Mouse (Mus musculus): ENCODE data around the gene Ccn5. TPM values are rescaled to one million over a fixed set of nuclear protein-coding genes. Genes with fewer than 3 reads are reported as not detected.

Ccn5 gene
- polyA plus RNA-seq, 1 experiment from 2014 or later: 0.21 TPM

DNA sequence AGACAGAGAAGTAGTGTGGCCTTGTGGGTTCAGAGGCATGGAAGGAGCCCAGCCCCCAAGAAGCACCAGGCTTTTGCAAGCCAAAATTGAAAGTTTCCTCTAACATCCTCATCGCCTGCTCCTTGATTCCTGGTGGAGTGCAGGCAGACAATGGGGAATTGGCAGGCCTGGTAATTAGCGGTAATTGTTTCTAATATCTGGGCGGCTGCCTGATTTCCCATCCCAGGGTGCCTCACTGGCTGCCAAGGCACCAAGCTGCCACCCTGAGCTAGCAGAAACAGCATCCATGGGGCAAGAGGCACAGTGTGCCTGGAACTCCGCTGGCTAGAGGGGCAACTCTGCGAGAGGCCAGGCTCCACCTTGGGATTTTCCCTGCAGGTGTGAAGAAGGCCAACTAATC lies 49.1 kb downstream of the Ccn5 start:
- TF ChIP-seq CTCF (IDR thresholded peaks at IDR 0.05; ENCODE audit: low read depth): no peak
- no peak for TF ChIP-seq EP300 (optimal IDR thresholded peaks at IDR 0.05)
- H3K4me1 ChIP-seq (replicated peaks; ENCODE audit: control insufficient read depth, insufficient read depth): no peaks in the 10 kb centered on the region
- no peaks in the 10 kb centered on the region for H3K9me3 ChIP-seq (ENCODE audit: control insufficient read depth, low read length)
- WGBS: 52% methylated on average over 5 of the region's 5 CpGs
- no peaks in the 10 kb centered on the region for H3K36me3 ChIP-seq (ENCODE audit: control insufficient read depth, insufficient read depth, low read length)
- H3K27me3 ChIP-seq (ENCODE audit: control insufficient read depth, insufficient read depth, low read length): no peaks in the 10 kb centered on the region
- DNase-seq (ENCODE audit: low spot score): no peak
- H3K4me2 ChIP-seq (replicated peaks; ENCODE audit: low read depth): no peak overlapping the region
- no peak overlapping the region for H3K4me3 ChIP-seq (ENCODE audit: low read depth, low read length)
- H3K9ac ChIP-seq (ENCODE audit: low read length): no peak overlapping the region
- H3K27ac ChIP-seq (replicated peaks): no peak overlapping the region
- no peak for ATAC-seq (ENCODE audit: low FRiP score, low TSS enrichment)

DNA sequence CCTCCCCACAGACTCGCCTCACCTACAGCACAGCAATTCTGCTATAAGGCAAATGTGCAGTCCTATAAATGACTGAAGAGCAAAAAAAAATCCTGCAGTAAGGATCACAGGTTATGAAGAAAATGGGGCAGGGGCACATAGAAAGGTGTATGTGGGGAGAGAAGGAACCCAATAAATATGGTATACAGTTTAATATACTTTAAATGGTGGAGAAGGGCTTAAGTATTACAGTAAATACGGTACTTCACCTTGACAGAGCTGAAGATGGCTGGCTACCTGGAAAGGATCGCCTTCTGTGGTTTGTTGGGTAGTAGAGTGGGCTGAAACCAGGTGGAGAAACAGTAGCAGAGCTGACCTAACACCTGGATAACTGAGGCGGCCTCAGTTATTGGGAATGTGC lies 50.6 kb downstream of the Ccn5 start:
- DNase-seq (ENCODE audit: low spot score) (no peak), ATAC-seq (ENCODE audit: low FRiP score, low TSS enrichment) (no peak)
- 81% methylated on average over 4 of the region's 4 CpGs for WGBS
- Histone ChIP-seq H3K4me1 (replicated peaks; ENCODE audit: control insufficient read depth, insufficient read depth) (no peaks in the 10 kb centered on the region), H3K9ac (ENCODE audit: low read length) (no peak overlapping the region), H3K27ac (replicated peaks) (no peak overlapping the region), H3K9me3 (ENCODE audit: control insufficient read depth, low read length) (no peaks in the 10 kb centered on the region), H3K27me3 (ENCODE audit: control insufficient read depth, insufficient read depth, low read length) (no peaks in the 10 kb centered on the region), H3K36me3 (ENCODE audit: control insufficient read depth, insufficient read depth, low read length) (no peaks in the 10 kb centered on the region), H3K4me2 (replicated peaks; ENCODE audit: low read depth) (no peak overlapping the region), H3K4me3 (ENCODE audit: low read depth, low read length) (no peak overlapping the region)
- TF ChIP-seq CTCF (IDR thresholded peaks at IDR 0.05; ENCODE audit: low read depth) (no peak), EP300 (optimal IDR thresholded peaks at IDR 0.05) (no peak)

GRCm38 (mm10) chr2:163871906-163872305 lies 51.2 kb downstream of the Ccn5 start:
- Histone ChIP-seq H3K9ac (ENCODE audit: low read length) (no peak overlapping the region), H3K4me1 (replicated peaks; ENCODE audit: control insufficient read depth, insufficient read depth) (no peaks in the 10 kb centered on the region), H3K4me3 (ENCODE audit: low read depth, low read length) (no peak overlapping the region), H3K4me2 (replicated peaks; ENCODE audit: low read depth) (no peak overlapping the region), H3K27me3 (ENCODE audit: control insufficient read depth, insufficient read depth, low read length) (no peaks in the 10 kb centered on the region), H3K27ac (replicated peaks) (no peak overlapping the region), H3K9me3 (ENCODE audit: control insufficient read depth, low read length) (no peaks in the 10 kb centered on the region), H3K36me3 (ENCODE audit: control insufficient read depth, insufficient read depth, low read length) (no peaks in the 10 kb centered on the region)
- DNase-seq (ENCODE audit: low spot score): no peak
- TF ChIP-seq CTCF (IDR thresholded peaks at IDR 0.05; ENCODE audit: low read depth) (no peak), EP300 (optimal IDR thresholded peaks at IDR 0.05) (no peak)
- 32% methylated on average over 3 of the region's 3 CpGs for WGBS
- ATAC-seq (ENCODE audit: low FRiP score, low TSS enrichment): no peak

DNA sequence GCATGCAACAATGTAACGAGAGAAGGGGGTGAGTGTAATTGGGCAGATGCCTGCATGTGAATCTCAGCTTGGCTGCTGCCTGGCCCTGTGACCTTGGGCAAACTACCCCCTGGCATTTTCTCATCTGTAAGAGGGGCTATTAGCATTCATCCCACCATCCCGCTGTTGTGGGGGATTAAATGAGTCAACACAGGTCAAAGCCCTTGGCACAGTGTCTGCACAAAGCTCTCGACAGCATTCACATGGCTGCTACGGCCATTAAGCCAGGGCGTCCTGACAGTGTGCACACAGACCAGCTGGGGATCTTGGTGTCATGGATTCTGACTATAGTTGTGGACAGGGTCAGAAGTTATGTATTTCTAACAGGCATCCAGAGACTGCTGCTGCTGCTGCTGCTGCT lies 54.2 kb downstream of the Ccn5 start:
- DNase-seq (ENCODE audit: low spot score) (no peak), ATAC-seq (ENCODE audit: low FRiP score, low TSS enrichment) (no peak)
- no peaks in the 10 kb centered on the region for H3K9me3 ChIP-seq (ENCODE audit: control insufficient read depth, low read length)
- H3K36me3 ChIP-seq (ENCODE audit: control insufficient read depth, insufficient read depth, low read length): no peaks in the 10 kb centered on the region
- H3K27me3 ChIP-seq (ENCODE audit: control insufficient read depth, insufficient read depth, low read length): no peaks in the 10 kb centered on the region
- no peak overlapping the region for H3K4me2 ChIP-seq (replicated peaks; ENCODE audit: low read depth)
- H3K27ac ChIP-seq (replicated peaks): no peak overlapping the region
- TF ChIP-seq EP300 (optimal IDR thresholded peaks at IDR 0.05) (no peak), CTCF (IDR thresholded peaks at IDR 0.05; ENCODE audit: low read depth) (no peak)
- H3K4me3 ChIP-seq (ENCODE audit: low read depth, low read length): no peak overlapping the region
- no peaks in the 10 kb centered on the region for H3K4me1 ChIP-seq (replicated peaks; ENCODE audit: control insufficient read depth, insufficient read depth)
- H3K9ac ChIP-seq (ENCODE audit: low read length): no peak overlapping the region
- 37% methylated on average over 5 of the region's 5 CpGs for WGBS

GRCm38 (mm10) chr2:163875484-163875883 lies 54.8 kb downstream of the Ccn5 start:
- H3K4me1 ChIP-seq (replicated peaks; ENCODE audit: control insufficient read depth, insufficient read depth): no peaks in the 10 kb centered on the region
- TF ChIP-seq CTCF (IDR thresholded peaks at IDR 0.05; ENCODE audit: low read depth) (no peak), EP300 (optimal IDR thresholded peaks at IDR 0.05) (no peak)
- no peak overlapping the region for H3K27ac ChIP-seq (replicated peaks)
- DNase-seq (ENCODE audit: low spot score) (peak; percentile 21), ATAC-seq (ENCODE audit: low FRiP score, low TSS enrichment) (no peak)
- H3K27me3 ChIP-seq (ENCODE audit: control insufficient read depth, insufficient read depth, low read length): no peaks in the 10 kb centered on the region
- H3K4me2 ChIP-seq (replicated peaks; ENCODE audit: low read depth): no peak overlapping the region
- WGBS: 85% methylated on average over 7 of the region's 7 CpGs
- H3K9me3 ChIP-seq (ENCODE audit: control insufficient read depth, low read length): no peaks in the 10 kb centered on the region
- no peak overlapping the region for H3K9ac ChIP-seq (ENCODE audit: low read length)
- no peaks in the 10 kb centered on the region for H3K36me3 ChIP-seq (ENCODE audit: control insufficient read depth, insufficient read depth, low read length)
- H3K4me3 ChIP-seq (ENCODE audit: low read depth, low read length): no peak overlapping the region

DNA sequence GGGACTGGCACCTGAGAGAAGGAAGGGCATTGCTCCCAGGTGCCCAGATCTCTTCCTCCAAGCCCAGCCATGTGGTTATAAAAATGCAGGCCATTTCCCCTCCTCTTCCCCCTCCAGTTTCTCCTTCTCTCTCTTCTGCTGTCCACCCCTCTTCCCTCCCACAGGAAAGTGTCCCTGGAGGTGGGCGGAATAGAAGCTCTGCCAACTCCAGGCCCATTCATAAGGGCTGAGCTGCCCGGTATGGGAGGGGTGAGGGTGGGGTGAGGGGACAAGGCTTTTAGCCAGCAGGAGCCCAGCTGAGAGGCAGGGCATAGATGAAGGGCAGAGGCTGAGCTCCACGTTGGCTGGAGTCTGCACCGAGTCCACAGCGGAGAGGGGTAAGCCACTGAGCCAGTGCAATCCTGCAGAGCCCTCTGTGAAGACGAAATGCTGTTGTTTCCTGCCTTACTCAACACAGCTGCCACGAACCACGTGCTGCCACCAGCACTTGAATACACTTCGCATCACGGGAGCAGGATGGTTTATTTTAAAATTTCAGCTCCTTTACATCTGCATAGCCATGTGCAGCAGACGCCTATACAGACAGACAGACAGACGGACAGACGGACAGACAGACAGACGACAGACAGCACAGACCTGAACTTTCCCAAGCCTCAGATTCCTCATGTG lies 56.3 kb downstream of the Ccn5 start:
- Histone ChIP-seq H3K9ac (ENCODE audit: low read length) (no peak overlapping the region), H3K4me2 (replicated peaks; ENCODE audit: low read depth) (no peak overlapping the region), H3K4me1 (replicated peaks; ENCODE audit: control insufficient read depth, insufficient read depth) (no peaks in the 10 kb centered on the region), H3K4me3 (ENCODE audit: low read depth, low read length) (no peak overlapping the region), H3K36me3 (ENCODE audit: control insufficient read depth, insufficient read depth, low read length) (no peaks in the 10 kb centered on the region), H3K27me3 (ENCODE audit: control insufficient read depth, insufficient read depth, low read length) (no peaks in the 10 kb centered on the region), H3K27ac (replicated peaks) (no peak overlapping the region), H3K9me3 (ENCODE audit: control insufficient read depth, low read length) (no peaks in the 10 kb centered on the region)
- 60% methylated on average over 14 of the region's 14 CpGs for WGBS
- ATAC-seq (ENCODE audit: low FRiP score, low TSS enrichment) (no peak), DNase-seq (ENCODE audit: low spot score) (no peak)
- TF ChIP-seq CTCF (IDR thresholded peaks at IDR 0.05; ENCODE audit: low read depth): no peak
- no peak for TF ChIP-seq EP300 (optimal IDR thresholded peaks at IDR 0.05)

All from stomach, postnatal 0 days (tissue).